Mouse (Mus musculus) NIH3T3 (cell line): ENCODE results near the gene Wfdc17.

Experiments used
- DNase-seq: peaks from one replicate; pipeline ENCODE4 v3.0.0-alpha.2; 2012; ENCODE audit warnings: low read depth

Gene Wfdc17

GRCm38 (mm10) chr11:83740443-83740991 lies 36.7 kb downstream of the Wfdc17 start:
- DNase-seq = no peak

- no peak for DNase-seq
Observed at GRCm38 (mm10) chr11:83741841-83742240, 38.0 kb downstream of the Wfdc17 start.

- DNase-seq = no peak
Observed at GRCm38 (mm10) chr11:83742731-83743355, 39.1 kb downstream of the Wfdc17 start.

GRCm38 (mm10) chr11:83743525-83743924 lies 39.7 kb downstream of the Wfdc17 start:
- no peak for DNase-seq

- DNase-seq = no peak
Observed at GRCm38 (mm10) chr11:83746152-83746551, 42.4 kb downstream of the Wfdc17 start.

GRCm38 (mm10) chr11:83746681-83747080 lies 42.9 kb downstream of the Wfdc17 start, which contains the start of gene Wfdc21:
Gene Wfdc21 (plus strand): TSS chr11:83746940.
- no peak for DNase-seq

GRCm38 (mm10) chr11:83747376-83748265 lies 43.8 kb downstream of the Wfdc17 start:
- no peak for DNase-seq

- peak; percentile 96 for DNase-seq
Observed at GRCm38 (mm10) chr11:83753581-83754181, 49.9 kb downstream of the Wfdc17 start, which contains the start of gene Heatr6. Gene Heatr6 (plus strand): TSS chr11:83753696.

- no peak for DNase-seq
Observed at GRCm38 (mm10) chr11:83754227-83754626, 50.4 kb downstream of the Wfdc17 start.
